Mouse (Mus musculus): ENCODE data around the gene 1810055G02Rik.

- TF ChIP-seq CHD2 (IDR thresholded peaks at IDR 0.05; ENCODE audit: low read length): no peak
- no peak for TF ChIP-seq ETS1 (conservative IDR thresholded peaks at IDR 0.05; ENCODE audit: low read depth, low read length)
- TF ChIP-seq CTCF (conservative IDR thresholded peaks at IDR 0.05 in 1 of 2, IDR thresholded peaks at IDR 0.05 in 1 of 2; ENCODE audit: low read depth in 2 of 2, low read length in 2 of 2): peak in 1 of 2 experiments; percentile 26; a peak in 1 of 4 replicates
- no peak for TF ChIP-seq MXI1 (IDR thresholded peaks at IDR 0.05; ENCODE audit: low read depth, low read length)
These were observed 40.1 kb upstream of the 1810055G02Rik start for GRCm38 (mm10) chr19:3667979-3668378.

Measured in CH12.LX (cell line).